Mouse (Mus musculus): Measurements from ENCODE around the gene Lrrc15. TPM values are rescaled to one million over a fixed set of nuclear protein-coding genes. Genes with fewer than 3 reads are reported as not detected.

The Lrrc15 gene
- polyA plus RNA-seq, 1 experiment, result 0.11 TPM

DNA sequence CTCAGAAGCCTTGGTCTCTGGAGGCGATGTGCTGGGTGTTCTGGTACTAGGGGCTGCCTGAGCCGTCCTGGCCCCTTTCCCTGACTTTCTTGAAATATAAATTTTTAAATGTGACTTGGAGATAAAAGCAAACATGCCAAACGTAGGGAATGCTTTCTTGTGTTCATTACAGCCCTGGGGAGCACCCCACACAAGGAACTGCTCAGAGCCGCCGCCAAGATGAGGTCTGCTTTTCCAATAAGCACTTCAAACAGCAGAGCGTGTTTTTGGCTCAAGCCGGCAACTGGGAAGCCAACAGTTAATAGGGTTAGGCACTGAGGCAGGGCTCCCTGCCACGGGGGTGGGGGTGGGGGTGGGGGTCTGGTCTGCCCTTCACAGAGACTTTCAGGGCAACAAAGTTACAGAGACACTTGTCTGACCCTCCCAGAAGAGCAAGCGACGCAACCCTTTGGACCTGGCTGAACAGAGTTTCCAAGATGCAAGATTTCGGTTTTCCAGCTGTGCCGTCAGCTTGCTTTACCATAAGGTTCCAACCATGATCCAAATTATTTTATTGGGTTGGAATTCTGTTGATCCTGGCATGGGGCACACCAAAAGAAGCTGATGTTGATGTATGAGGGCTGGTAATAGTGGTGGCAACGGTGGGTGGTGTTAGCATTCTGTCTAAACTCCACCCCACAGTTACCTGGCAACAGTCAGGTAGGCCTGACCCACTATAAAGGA, 51.0 kb downstream of the Lrrc15 start:
- H3K9me3 ChIP-seq, result peaks cover 6% of the 10 kb centered on the region
- peaks cover 23% of the 10 kb centered on the region for H3K27me3 ChIP-seq (replicated peaks)
- no peak overlapping the region for H3K4me3 ChIP-seq (replicated peaks)
- peaks cover 68% of the 10 kb centered on the region for H3K4me1 ChIP-seq
- H3K36me3 ChIP-seq (replicated peaks; ENCODE audit: low read length), result peaks cover 2% of the 10 kb centered on the region
- TF ChIP-seq GATA1 (IDR thresholded peaks at IDR 0.05; ENCODE audit: borderline replicate concordance, low read length) (no peak), FLI1 (IDR thresholded peaks at IDR 0.05; ENCODE audit: low read length) (no peak)

DNA sequence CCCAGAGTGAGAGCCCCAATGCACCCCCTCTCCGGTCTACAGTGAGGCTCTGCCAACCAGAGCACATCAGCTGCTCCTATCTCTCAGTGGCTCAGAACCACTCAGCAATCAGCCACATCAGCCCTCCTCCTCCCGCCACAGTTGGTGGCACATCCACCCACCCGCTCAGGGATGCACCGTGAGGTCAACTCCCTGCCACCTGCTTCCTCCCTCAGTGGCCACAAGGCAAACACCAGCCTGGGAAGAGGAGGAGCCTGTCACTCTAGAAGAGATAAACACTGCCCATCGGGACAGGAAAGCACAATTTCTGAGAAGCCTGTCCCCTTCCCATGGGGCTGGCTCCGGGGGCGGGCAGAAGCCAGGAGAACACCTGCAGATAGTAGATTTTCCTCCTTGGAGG, 55.7 kb downstream of the Lrrc15 start:
- Histone ChIP-seq H3K36me3 (replicated peaks; ENCODE audit: low read length) (peaks cover 2% of the 10 kb centered on the region), H3K4me3 (replicated peaks) (peak overlapping the region; percentile 71), H3K4me1 (peaks cover 57% of the 10 kb centered on the region), H3K27me3 (replicated peaks) (peaks cover 6% of the 10 kb centered on the region), H3K9me3 (peaks cover 6% of the 10 kb centered on the region)
- TF ChIP-seq GATA1 (IDR thresholded peaks at IDR 0.05; ENCODE audit: borderline replicate concordance, low read length) (0 out of 3 replicates have a peak, but pooled peaks have one; percentile 29), FLI1 (IDR thresholded peaks at IDR 0.05; ENCODE audit: low read length) (no peak)

DNA sequence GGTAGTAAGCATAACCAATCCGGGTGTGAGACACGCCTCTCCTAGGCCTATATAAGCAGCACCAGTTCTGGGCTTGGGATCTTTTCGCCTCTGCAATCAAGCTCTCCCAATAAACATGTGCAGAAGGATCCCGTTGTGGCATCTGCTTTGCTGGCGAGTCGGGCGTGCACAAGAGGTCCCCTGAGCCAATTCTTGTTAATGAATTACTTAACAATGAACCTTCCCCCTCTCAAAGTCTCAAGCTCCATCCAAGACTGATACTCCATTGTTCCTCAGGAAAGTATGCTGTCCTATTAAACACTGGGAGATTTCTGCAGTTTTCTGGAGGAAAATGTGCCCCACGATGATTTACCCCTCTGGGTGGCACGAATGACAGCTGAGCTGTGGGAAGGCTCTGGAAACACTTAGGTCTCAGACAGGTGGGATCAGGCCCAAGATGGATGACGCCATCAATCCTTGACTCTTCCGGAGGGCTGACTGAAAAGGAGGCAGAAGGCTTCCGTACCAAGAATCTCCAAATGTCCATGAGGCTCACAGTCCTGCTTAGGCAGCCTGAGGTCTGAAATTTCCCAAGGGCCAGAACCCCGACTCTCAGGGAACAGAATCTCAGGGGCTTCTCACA, 61.8 kb downstream of the Lrrc15 start:
- TF ChIP-seq GATA1 (IDR thresholded peaks at IDR 0.05; ENCODE audit: borderline replicate concordance, low read length), result no peak
- TF ChIP-seq FLI1 (IDR thresholded peaks at IDR 0.05; ENCODE audit: low read length), result no peak
- peaks cover 24% of the 10 kb centered on the region for H3K4me1 ChIP-seq

More for the DNA sequence above, 61.8 kb downstream of the Lrrc15 start:
- H3K4me3 ChIP-seq (replicated peaks), result no peak overlapping the region
- H3K27me3 ChIP-seq (replicated peaks), result peaks cover 16% of the 10 kb centered on the region
- no peaks in the 10 kb centered on the region for H3K36me3 ChIP-seq (replicated peaks; ENCODE audit: low read length)
- H3K9me3 ChIP-seq, result no peaks in the 10 kb centered on the region

Other genes with a start within 250 kb of the Lrrc15 start
- 35.1 and 50.8 TPM in 2 replicates for gene Hes1, start 218.9 kb downstream of the Lrrc15 start, polyA plus RNA-seq (2012; ENCODE audit: insufficient read depth, low replicate concordance)
- not detected in 2 replicates for gene Cpn2, start 15.8 kb downstream of the Lrrc15 start, polyA plus RNA-seq (2012; ENCODE audit: insufficient read depth, low replicate concordance)
- gene Gp5, start 27.5 kb upstream of the Lrrc15 start, polyA plus RNA-seq (2012; ENCODE audit: insufficient read depth, low replicate concordance), result 1,707 and 3,704 TPM in 2 replicates
- 3.3 and 6.2 TPM in 2 replicates for gene Atp13a3, start 122.7 kb upstream of the Lrrc15 start, polyA plus RNA-seq (2012; ENCODE audit: insufficient read depth, low replicate concordance)

Measured in megakaryocyte, embryonic 14.5 days (primary cell).